Mouse (Mus musculus): ENCODE data around the gene Hnrnpa2b1. TPM values are rescaled to one million over a fixed set of nuclear protein-coding genes. Genes with fewer than 3 reads are reported as not detected.
"Not testable (repeated sequence)": the region's sequence is repeated elsewhere in the genome, so short reads cannot be mapped to it uniquely, and the experiment has no call there.

The Hnrnpa2b1 gene
- total RNA-seq (2021): 100 to 1,000 TPM; 433 to 481 TPM
- long read RNA-seq, experiment 1, transcript Hnrnpa2b1-204 (11 exons, 1,638 nt): major isoform, 263 of 770 reads
- long read RNA-seq, experiment 1, transcript Hnrnpa2b1-210 (10 exons, 1,518 nt): minor isoform, 71 of 770 reads
- long read RNA-seq, experiment 1, transcript Hnrnpa2b1-203 (12 exons, 1,728 nt): minor isoform, 21 of 770 reads
- long read RNA-seq, experiment 1, transcript Hnrnpa2b1-202 (12 exons, 1,662 nt): minor isoform, 25 of 770 reads
- long read RNA-seq, experiment 1, partial matches to known transcripts: 269 of 770 reads
- long read RNA-seq, experiment 1, other reads (novel, unspliced or antisense): 114 of 770 reads
- long read RNA-seq, experiment 2, transcript Hnrnpa2b1-204 (11 exons, 1,638 nt): major isoform, 171 of 629 reads
- long read RNA-seq, experiment 2, transcript Hnrnpa2b1-203 (12 exons, 1,728 nt): minor isoform, 14 of 629 reads
- long read RNA-seq, experiment 2, transcript Hnrnpa2b1-202 (12 exons, 1,662 nt): minor isoform, 6 of 629 reads
- long read RNA-seq, experiment 2, transcript Hnrnpa2b1-210 (10 exons, 1,518 nt): minor isoform, 63 of 629 reads
- long read RNA-seq, experiment 2, partial matches to known transcripts: 259 of 629 reads
- long read RNA-seq, experiment 2, other reads (novel, unspliced or antisense): 108 of 629 reads

DNA sequence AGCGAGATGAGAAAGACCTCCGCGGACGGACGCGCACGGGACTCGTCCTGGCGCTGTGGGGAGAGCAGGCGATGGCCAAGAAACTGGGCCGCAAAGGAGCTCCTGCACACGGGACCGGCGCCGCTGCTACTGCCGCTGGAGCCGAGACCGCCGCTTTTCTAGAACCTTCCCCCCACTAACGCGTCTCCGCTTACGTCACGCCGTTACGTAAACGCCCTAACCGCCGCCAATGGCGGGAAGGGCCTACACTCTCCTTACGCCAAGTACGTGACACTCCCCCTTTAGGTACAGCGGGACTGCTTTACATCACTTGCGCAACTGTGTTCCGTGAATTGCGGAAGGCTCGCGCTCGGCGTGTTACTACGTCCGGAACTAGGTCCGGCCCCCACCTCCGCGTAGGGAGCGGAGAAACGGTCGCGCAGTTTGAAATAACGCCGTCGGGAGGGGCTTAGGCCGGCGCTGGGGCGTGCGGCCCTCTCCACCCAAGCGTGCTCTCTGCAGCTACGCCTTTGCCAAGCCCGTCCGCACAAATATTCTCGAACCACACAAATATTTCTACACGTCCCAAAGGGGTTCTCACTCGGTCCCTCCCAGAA, at the start of gene Hnrnpa2b1:
TSS of gene Hnrnpa2b1 (minus strand) at position 180 of the 596 bp plus-strand sequence.
- DNase-seq: peak; percentile 99 to 100
- intact Hi-C loops (cut with DNase I): loop anchor here (5.0 kb wide), 1 partner anchor 107 kb away; no protein-coding TSS in a partner anchor

GRCm38 (mm10) chr6:51514860-51515259, 45.2 kb upstream of the Hnrnpa2b1 start:
- intact Hi-C loops (cut with DNase I): no loop called here

DNA sequence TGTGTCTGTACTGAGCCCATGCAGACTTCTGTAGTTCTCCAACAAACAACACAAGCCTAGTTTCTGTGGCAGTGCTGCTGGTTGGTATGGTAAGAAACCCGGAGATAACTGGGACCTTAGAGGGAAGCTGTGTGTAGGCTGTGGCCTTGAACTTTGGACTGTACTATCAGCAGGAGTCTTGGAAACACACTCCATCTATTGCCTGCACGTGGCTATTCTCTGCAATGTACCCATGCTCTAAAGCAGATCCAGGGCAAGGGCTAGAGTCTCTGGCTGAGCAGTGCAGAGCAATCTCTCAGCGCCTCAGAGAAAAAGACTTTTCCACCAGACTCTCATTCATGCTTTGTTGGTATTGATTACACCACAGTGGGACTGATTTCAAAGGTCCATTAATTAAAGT, 44.1 kb upstream of the Hnrnpa2b1 start:
- intact Hi-C loops (cut with DNase I): no loop called here
- DNase-seq: no peak

More at GRCm38 (mm10) chr6:51514860-51515259, 45.2 kb upstream of the Hnrnpa2b1 start:
- no peak for DNase-seq

GRCm38 (mm10) chr6:51510946-51511345, 41.3 kb upstream of the Hnrnpa2b1 start:
- intact Hi-C loops (cut with DNase I): no loop called here
- DNase-seq: no peak

- intact Hi-C loops (cut with DNase I): no loop called here
- peak; percentile 55 to 76 for DNase-seq
Observed at GRCm38 (mm10) chr6:51510094-51510493, 40.4 kb upstream of the Hnrnpa2b1 start.

DNA sequence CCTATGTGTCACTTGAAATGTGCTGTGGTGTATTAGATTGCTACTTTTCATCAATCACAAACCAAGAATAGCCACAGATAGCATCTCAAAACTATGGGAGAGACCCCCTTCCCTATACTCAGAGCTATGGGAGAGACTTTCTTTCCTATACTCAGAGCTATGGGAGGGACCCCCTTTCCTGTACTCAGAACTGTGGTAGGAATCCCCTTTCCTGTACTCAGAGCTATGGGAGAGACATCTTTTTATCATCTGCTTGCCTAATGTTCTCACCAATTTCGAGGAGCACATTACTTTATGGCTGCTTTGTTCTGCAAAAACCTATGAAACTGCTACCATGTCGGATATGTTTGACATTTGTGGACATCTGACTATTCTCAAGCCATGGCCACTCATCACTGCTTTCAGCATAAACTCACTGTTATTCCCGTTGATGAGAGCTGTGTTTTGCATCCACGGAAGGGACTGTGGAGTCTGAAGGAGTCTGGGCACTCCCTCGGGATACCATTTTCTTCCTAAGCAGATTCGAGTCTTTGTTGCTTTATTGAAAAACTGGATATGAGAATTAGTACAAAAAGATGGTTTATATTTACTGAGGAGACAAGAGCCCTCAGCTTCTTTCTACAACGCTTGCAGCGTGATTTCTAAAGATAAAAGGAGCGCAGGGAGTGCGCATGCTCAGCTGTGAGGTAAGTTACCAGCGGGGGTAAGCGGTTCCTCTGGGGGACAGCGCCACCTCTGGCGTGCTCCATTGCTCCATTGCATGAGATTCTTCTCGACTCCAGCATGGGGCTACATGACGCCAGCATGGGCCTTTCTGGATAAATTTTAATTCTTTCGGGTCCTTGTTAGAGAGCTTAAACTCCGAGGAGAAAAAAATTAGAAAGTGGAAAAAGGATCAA, 39.3 kb upstream of the Hnrnpa2b1 start:
- intact Hi-C loops (cut with DNase I): loop anchor here (1.0 to 2.0 kb wide), 2 partner anchors 71 to 124 kb away; no protein-coding TSS in a partner anchor

GRCm38 (mm10) chr6:51507556-51507955, 37.9 kb upstream of the Hnrnpa2b1 start:
- intact Hi-C loops (cut with DNase I): no loop called here
- DNase-seq: no peak

More for the DNA sequence above, 39.3 kb upstream of the Hnrnpa2b1 start:
- peak; percentile 80 to 83 for DNase-seq

- intact Hi-C loops (cut with DNase I): no loop called here
- no peak for DNase-seq
Observed at GRCm38 (mm10) chr6:51505671-51506070, 36.0 kb upstream of the Hnrnpa2b1 start.

DNA sequence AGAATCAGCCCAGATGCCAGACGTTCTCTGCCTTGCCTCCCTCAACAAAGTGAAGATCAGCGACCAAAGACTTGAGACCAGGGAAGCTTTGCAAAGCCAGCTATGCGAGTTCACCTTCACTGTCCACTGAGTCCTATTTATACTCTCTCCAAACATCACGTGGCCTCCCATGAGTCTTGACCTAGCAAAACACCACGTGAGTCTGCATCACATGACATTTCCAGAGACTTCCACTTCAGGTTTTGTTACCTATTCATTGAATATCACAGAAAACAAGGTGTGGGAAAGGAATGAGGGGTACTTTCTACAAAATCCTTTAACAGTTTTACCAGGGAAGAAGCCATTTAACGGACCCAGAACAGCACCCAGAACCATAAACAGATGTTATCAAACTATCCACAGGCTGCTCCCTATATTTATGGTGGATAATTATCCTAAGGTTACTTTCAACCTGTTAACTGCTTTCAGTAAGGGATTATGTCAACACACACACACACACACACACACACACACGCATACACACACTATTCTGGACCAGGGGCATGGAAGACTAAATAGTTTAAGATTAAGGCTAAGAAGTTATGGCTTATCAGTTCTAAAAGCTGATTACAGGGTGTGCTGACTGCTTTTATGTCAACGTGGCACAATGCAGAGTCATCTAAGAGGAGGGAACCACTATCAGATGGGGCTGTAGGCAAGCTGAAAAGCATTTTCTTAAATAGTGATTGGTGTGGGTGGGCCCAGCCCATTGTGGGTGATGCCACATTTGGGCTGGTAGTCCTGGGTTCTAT, 27.8 kb upstream of the Hnrnpa2b1 start:
- intact Hi-C loops (cut with DNase I): no loop called here
- no peak for DNase-seq

DNA sequence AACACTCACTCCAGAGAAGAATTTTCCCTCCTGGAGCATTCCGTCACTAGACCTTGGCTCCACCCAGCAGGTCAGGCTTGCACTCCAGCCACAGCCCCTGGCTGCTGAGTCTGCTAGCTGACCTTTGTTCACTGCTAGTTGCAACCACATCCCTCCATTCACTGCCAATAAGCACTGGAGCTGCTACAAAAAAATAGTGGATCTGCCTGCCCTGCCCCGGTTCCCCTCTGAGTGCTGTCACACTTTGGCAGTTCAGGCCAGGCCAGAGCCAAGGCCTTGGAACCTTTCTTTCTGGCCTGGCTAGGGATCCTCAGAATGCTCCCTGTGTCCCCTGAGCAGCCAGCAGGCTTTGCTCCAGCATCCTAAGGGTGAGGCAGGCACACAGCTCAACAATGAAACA, 20.1 kb upstream of the Hnrnpa2b1 start:
- intact Hi-C loops (cut with DNase I): no loop called here
- peak; percentile 55 to 65 for DNase-seq

GRCm38 (mm10) chr6:51486731-51487130, 17.0 kb upstream of the Hnrnpa2b1 start:
- intact Hi-C loops (cut with DNase I): no loop called here
- DNase-seq: no peak

DNA sequence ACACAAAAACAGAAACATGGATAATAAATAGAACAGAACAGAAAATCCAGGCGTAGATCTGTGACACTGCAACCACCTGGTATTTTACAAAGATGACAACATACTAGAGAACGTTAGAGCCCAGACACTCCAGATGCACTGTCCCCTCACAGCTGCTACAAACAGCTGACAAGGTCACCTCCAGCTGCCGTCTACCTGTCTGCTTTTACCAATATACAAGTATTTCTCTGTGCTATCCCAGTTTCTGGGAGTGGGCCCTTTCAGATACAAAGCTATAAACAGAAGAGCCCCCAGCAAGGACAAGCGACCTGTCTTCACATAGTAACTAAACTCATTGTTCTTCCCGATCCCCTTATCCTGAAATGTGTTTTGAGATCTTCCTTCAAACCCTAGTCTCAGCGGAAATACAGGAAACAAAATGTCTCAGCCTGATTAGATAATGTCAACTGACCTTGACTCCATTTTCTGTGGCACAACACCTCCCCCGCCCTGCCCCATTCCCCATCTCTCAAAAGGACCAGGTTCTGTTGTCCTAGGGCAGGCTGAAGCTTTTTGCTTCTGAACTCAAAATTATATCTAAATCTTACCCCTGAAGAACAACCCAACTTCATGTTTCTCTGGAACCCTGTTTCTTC, 16.5 kb upstream of the Hnrnpa2b1 start:
- intact Hi-C loops (cut with DNase I): no loop called here

DNA sequence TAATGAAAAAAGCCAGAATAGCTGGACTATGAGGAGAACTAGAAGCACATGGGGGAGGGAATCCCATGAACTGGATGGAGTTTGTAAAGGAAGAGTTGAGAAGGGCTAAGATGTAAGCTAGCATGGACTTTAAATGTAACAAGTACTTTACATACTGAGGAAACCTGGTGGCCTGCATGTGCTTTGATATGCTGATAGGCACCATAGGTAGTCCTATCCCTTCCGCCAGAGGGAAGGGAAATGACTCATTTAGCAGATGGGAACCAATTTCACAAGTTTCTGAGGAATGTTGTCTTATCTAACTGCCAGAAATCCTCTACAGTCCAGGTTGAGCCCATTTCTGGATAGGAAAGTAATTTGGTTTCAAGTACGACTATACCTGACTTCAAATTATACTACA, 16.0 kb upstream of the Hnrnpa2b1 start:
- DNase-seq: no peak
- intact Hi-C loops (cut with DNase I): no loop called here

More for the DNA sequence above, 16.5 kb upstream of the Hnrnpa2b1 start:
- no peak for DNase-seq

- intact Hi-C loops (cut with DNase I); DNase-seq: not testable (repeated sequence)
Observed at GRCm38 (mm10) chr6:51484556-51484955, 14.9 kb upstream of the Hnrnpa2b1 start.

GRCm38 (mm10) chr6:51483861-51484260, 14.2 kb upstream of the Hnrnpa2b1 start:
- intact Hi-C loops (cut with DNase I): no loop called here
- DNase-seq: no peak

DNA sequence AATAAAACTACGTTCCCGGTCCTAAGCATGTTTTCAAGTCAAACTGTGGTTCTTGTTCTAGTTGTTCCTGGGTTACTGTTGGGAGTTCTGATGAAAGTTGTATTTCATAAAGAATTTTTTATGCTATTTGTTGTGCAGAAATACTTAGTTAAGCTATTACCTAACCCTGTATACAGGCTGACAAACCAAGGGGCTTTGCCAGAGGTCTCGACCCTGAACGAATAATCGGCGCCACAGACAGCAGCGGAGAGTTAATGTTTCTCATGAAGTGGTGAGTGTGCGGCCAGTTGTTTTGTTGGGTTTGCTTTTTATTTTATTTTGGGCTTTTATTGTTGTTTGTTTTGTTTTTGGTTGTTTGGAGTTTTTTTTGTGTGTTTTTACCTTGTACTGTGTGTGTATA, 11.9 kb upstream of the Hnrnpa2b1 start:
- DNase-seq: no peak
- intact Hi-C loops (cut with DNase I): no loop called here

DNA sequence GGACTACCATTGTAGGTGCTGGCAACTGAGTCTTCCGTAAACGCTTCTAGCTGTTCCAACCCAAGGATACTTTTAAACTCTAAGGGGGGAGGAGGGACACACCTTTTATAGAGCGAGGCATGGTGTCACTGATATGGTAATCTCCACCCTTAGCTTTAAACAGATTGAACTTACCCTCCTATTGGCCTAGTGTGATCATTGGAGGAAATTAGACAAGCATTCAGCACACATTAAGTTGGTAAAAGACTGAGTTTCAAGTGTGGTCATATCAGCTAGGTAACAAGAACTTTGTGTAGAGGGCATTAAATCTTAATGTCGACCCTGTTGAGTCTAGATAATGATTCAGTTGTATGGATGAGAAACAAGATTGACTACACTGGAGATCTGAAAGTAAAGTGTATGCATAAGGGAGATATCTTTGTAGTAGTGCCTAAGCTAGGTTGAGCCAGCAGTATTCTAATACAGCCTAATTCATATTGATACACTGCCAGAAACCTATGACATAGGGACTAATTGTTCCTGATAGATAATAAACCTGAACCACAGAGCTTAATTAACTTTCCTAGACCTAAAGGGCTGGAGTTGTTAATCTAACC, 9.5 kb upstream of the Hnrnpa2b1 start:
- intact Hi-C loops (cut with DNase I): no loop called here
- DNase-seq: no peak

- DNase-seq: no peak
Observed at GRCm38 (mm10) chr6:51472213-51472612, 2.5 kb upstream of the Hnrnpa2b1 start.

More at GRCm38 (mm10) chr6:51472213-51472612, 2.5 kb upstream of the Hnrnpa2b1 start:
- intact Hi-C loops (cut with DNase I): loop anchor here (5.0 kb wide), 1 partner anchor 105 kb away; no protein-coding TSS in a partner anchor

Data from heart, postnatal 14 days (tissue).